Mouse (Mus musculus) left cerebral cortex, postnatal 25 days (tissue): Measurements from ENCODE around the gene Setd4. TPM values are rescaled to one million over a fixed set of nuclear protein-coding genes. Genes with fewer than 3 reads are reported as not detected.

Experiments
- DNase-seq, 2 experiments: peaks; one replicate each; pipeline ENCODE4 v3.0.0; 2022; ENCODE audit warnings: low spot score in 2 of 2, mixed read lengths in 1 of 2
- intact Hi-C: fragments of 180-260 bp; cut with DNase I; formaldehyde crosslinking; loops from one replicate; pipeline ENCODE4 v1.15.1; 2025
- total RNA-seq, 2 experiments: library from RNA; stranded (reverse); gene quantifications; 2 replicates each; pipeline ENCODE4 v1.2.3; 2021

Gene Setd4
- total RNA-seq, 2 experiments from 2014 or later, result 9.5 to 10.9 TPM

- no peak for DNase-seq
- intact Hi-C loops, result no loop called here
Observed at GRCm38 (mm10) chr16:93552686-93553513, 51.0 kb downstream of the Setd4 start.

GRCm38 (mm10) chr16:93549287-93549686 lies 54.6 kb downstream of the Setd4 start:
- intact Hi-C loops, result loop anchor here (10.0 kb wide), 1 partner anchor 1234 kb away; no protein-coding TSS in a partner anchor
- no peak for DNase-seq

- DNase-seq, result no peak
- intact Hi-C loops, result loop anchor here (10.0 kb wide), 1 partner anchor 1233 kb away; no protein-coding TSS in a partner anchor
Observed at GRCm38 (mm10) chr16:93548045-93548444, 55.8 kb downstream of the Setd4 start.

DNA sequence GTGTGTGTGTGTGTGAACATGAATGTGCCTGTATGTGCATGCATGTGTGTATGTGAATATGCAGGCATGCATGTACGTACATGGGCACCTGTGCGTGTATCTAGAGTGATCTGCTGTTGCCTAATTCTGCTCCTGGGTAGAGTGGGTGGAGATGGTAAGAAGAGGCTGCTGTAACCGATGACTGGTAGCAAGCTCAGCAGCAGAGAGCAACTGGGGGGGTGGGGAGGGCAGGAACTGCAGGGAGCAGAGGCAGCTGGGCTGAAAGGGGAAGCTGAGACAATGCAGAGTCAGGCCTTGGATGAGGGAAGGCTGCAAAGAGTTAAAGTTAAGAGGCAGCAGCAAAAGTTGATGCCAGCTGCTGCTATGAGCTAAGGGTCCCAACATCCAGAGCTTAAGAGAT lies 56.7 kb downstream of the Setd4 start:
- no peak for DNase-seq
- intact Hi-C loops, result loop anchor here (10.0 kb wide), 1 partner anchor 1232 kb away; no protein-coding TSS in a partner anchor

GRCm38 (mm10) chr16:93546354-93546965 lies 57.4 kb downstream of the Setd4 start:
- intact Hi-C loops, result loop anchor here (10.0 kb wide), 1 partner anchor 1232 kb away; no protein-coding TSS in a partner anchor
- DNase-seq, result no peak

GRCm38 (mm10) chr16:93544931-93545330 lies 58.9 kb downstream of the Setd4 start:
- DNase-seq, result no peak
- intact Hi-C loops, result loop anchor here (2.0 to 10.0 kb wide), 2 partner anchors 846 to 1230 kb away; no protein-coding TSS in a partner anchor

DNA sequence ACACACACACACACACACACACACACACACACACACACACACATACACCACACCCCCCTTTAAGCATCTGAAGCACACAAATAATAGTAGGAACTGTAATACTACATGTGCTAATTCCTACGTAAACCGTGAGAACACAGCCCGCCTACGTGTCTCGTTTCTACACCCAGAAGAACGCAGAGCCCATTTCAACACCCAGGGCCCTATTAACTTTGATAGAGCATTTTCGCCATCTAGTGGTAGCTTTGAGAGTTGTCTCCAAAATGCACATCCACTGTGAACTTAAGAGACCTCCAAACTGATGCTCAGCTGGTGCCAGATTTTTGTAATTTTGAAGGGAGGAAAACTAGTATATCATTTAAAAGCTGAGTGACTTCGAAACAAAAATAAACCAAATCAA lies 60.2 kb downstream of the Setd4 start:
- peak; percentile 74 to 88 for DNase-seq
- intact Hi-C loops, result loop anchor here (2.0 to 10.0 kb wide), 5 partner anchors 89 to 1229 kb away; no protein-coding TSS in a partner anchor

- intact Hi-C loops, result loop anchor here (10.0 kb wide), 1 partner anchor 1225 kb away; no protein-coding TSS in a partner anchor
Observed at GRCm38 (mm10) chr16:93539891-93540290, 64.0 kb downstream of the Setd4 start.

DNA sequence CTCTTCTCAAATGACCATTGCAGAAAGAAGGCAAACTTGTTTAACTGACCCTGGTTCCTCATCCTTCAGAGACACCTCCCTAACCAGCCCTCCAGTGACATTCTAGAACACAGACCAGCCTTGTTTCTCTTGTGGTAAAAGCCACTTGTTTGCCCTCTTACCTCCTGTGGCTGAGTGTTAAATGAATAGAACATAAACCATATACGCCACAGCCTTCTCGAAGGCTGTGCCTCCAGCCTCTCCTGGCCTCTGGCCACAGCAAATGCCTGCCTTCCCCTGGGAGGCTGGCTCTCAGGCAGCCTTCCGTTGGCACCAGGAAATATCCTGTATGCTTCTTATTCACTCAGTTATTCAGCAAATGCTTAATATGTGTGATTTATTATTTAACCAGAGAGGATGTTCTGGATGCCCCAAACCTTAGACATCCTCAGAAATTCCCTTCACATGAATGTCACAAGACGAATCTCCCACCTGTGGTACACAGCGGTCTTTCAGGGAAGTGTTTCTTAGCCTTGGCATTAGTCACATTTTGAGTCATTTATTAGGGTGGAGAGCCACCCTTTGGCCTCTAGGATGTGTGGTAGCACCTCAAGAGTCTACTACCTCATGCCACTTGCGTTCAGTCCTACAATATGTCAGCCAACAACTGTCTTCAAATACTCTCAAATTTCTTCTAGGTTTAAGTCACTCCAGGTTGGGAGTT lies 68.6 kb downstream of the Setd4 start:
- intact Hi-C loops, result no loop called here
- DNase-seq, result no peak

More at GRCm38 (mm10) chr16:93539891-93540290, 64.0 kb downstream of the Setd4 start:
- no peak for DNase-seq

Other genes with a start within 250 kb of the Setd4 start
- 10 to 100 TPM; 64.7 to 68.8 TPM for gene Cbr1, start 1.8 kb upstream of the Setd4 start, total RNA-seq
- 1 to 10 TPM; 3.4 to 4.0 TPM for gene Gm5678, start 24.0 kb upstream of the Setd4 start, total RNA-seq
- gene Cbr3, start 79.2 kb upstream of the Setd4 start, total RNA-seq, result 10 to 100 TPM; 16.0 to 19.9 TPM
- gene Dop1b, start 107.8 kb upstream of the Setd4 start, total RNA-seq, result 10 to 100 TPM; 82.1 to 87.0 TPM
- gene Morc3, start 228.1 kb upstream of the Setd4 start, total RNA-seq, result 10 to 100 TPM; 31.7 to 35.9 TPM